7 mouse cellular contexts compared by ENCODE assay signal in genomic region chr10:55767571-55767970, GRCm38 (mm10).
DNase-seq lines count a peak whose midpoint lies in the region; ATAC-seq lines count a peak whose summit lies in the region.

No protein-coding gene starts in this region.

- DNase-seq in left cerebral cortex, adult 18-20 months (ENCODE audit: low spot score in 2 of 2) = peak; percentile 9 to 40
- no peak for DNase-seq in left cerebral cortex, adult 8-10 months (ENCODE audit: low spot score in 2 of 2)
- DNase-seq in MEL-GATA-1-ER (ENCODE audit: extremely low read depth, low read depth) (peak; percentile 3), MN1 (ENCODE audit: low spot score) (no peak)
- DNase-seq in adrenal gland, postnatal 25 days = peak; percentile 27
- peak; percentile 66 for DNase-seq in mesoderm, embryonic 11.5 days (ENCODE audit: low read depth, low spot score)

- ATAC-seq in hematopoietic stem cell, adult 5-6 weeks (replicated peaks in 1 of 2; ENCODE audit: insufficient read depth in 1 of 2, low FRiP score in 2 of 2, low TSS enrichment in 1 of 2, low read depth in 1 of 2, poor library complexity in 2 of 2, severe bottlenecking in 2 of 2) = peak; percentile 69 to 71

Comparison
In these comparisons a context has a peak if more than half of its experiments do, and no peak if none do; other contexts are left out.
1. DNase-seq: peak in left cerebral cortex, adult 18-20 months (2 of 2), MEL-GATA-1-ER (single experiment), adrenal gland, postnatal 25 days (single experiment) and mesoderm, embryonic 11.5 days (single experiment); none in left cerebral cortex, adult 8-10 months (0 of 2) and MN1 (single experiment).